In the genomic region with DNA sequence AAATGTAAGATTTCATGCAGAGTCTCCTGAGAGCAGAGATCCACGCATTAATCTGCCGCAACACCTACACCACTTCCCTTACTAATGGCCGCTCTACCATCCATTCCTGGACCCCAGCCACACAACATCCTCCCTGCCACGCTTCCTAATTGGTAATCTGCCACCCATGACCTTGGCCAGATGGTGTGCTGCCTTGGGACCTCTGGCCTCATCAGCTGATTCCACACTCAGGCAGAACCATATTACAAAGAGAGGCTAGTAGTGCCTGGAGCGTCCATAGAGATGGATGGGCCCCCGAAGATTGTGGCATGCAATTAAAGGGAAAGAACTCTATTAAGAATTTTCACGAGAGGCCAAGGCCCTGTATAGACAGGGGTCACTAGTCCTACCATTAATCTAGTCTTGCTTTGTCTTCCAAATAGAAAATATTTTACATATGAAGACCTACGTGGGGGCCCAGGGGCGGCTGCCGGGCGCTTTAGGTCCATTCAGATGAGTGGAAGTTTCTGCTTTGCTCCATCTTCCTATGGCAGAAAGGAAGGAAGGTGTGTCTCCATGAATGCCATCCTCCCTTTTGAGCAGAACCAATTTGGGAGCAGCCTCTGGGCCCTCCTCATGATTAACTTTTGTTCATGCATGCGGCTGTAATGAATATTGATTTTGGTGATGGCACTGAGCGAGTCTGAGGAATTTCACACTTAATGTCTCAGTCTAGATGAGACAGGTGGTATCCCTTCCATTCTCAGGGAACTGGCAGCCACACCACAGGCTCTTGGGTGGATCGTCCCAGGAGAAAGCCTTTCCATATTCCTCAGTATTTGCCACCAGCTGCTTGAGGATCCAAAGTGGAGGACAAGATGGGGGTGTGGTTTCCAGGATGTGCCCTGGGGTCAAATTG, we compare ENCODE assay signal across 16 mouse cellular contexts. TPM values are rescaled to one million over a fixed set of nuclear protein-coding genes. Genes with fewer than 3 reads are reported as not detected.
DNase-seq lines count a peak whose midpoint lies in the region; ATAC-seq lines count a peak whose summit lies in the region.
"Had no signal": no experiment of that assay in that cellular context is flagged by ENCODE, and none has a peak within 500 bp of the region (broad histone marks: within the 10 kb centered on the region; RNA-seq: fewer than 3 reads in every experiment).

No protein-coding gene starts in this region.

- H3K27me3 ChIP-seq in neural tube, embryonic 12.5 days (replicated peaks): no peaks in the 10 kb centered on the region
- H3K27me3 ChIP-seq: liver, embryonic 15.5 days; Patski had no signal

- peak; percentile 89 for ATAC-seq in neural tube, embryonic 12.5 days (ENCODE audit: low FRiP score, low read depth)
- ATAC-seq in erythroblast, adult 5-6 weeks (replicated peaks; ENCODE audit: low FRiP score, poor library complexity, severe bottlenecking): no peak
- ATAC-seq: Patski had no signal

- no peak overlapping the region for H3K27ac ChIP-seq in neural tube, embryonic 12.5 days
- H3K27ac ChIP-seq: liver, embryonic 15.5 days; macrophage had no signal

- WGBS in neural tube, embryonic 12.5 days: 36% methylated on average over 14 of the region's 14 CpGs

- no peaks in the 10 kb centered on the region for H3K9me3 ChIP-seq in neural tube, embryonic 12.5 days
- H3K9me3 ChIP-seq: liver, embryonic 15.5 days had no signal

- H3K4me2 ChIP-seq in neural tube, embryonic 12.5 days (replicated peaks): no peak overlapping the region
- H3K4me2 ChIP-seq: liver, embryonic 15.5 days had no signal

- H3K36me3 ChIP-seq in neural tube, embryonic 12.5 days: no peaks in the 10 kb centered on the region
- H3K36me3 ChIP-seq: liver, embryonic 15.5 days had no signal

- no peak overlapping the region for H3K9ac ChIP-seq in neural tube, embryonic 12.5 days
- H3K9ac ChIP-seq: liver, embryonic 15.5 days had no signal

- H3K4me1 ChIP-seq in neural tube, embryonic 12.5 days: peaks cover 9% of the 10 kb centered on the region; the same call in 1 of the 2 replicates
- H3K4me1 ChIP-seq: liver, embryonic 15.5 days had no signal

- DNase-seq in R1 (ENCODE audit: low read depth, low spot score): peak; percentile 69
- peak; percentile 57 for DNase-seq in embryo, embryonic 11 days
- DNase-seq in mesoderm, embryonic 11.5 days (ENCODE audit: low read depth, low spot score): peak; percentile 75
- DNase-seq in thymus, postnatal 0 days (ENCODE audit: low spot score): no peak
- DNase-seq in ovary, postnatal 36 days (ENCODE audit: low spot score): no peak
- DNase-seq: adrenal gland, adult 8-10 months; heart, postnatal 4 days; kidney, adult 9 months; layer of hippocampus, adult 9-11 months; thymus, postnatal 4 days had no signal

- H3K4me3 ChIP-seq in neural tube, embryonic 12.5 days: no peak overlapping the region
- H3K4me3 ChIP-seq: liver, embryonic 15.5 days had no signal

RNA-seq across cellular contexts. Expression of a gene that starts 36.8 kb away (rescaled TPM):
- polyA plus RNA-seq in neural tube, embryonic 12.5 days (2016; fragmentation: Nextera tagmentation; extraction: Ambion mirVana): 4.3 and 5.8 TPM in 2 replicates
- total RNA-seq in erythroblast, adult 5-6 weeks (2015; ENCODE audit: low replicate concordance): not detected in 2 replicates
- 5.9 and 12.6 TPM in 2 replicates for total RNA-seq in erythroblast, adult 5-6 weeks (2017; ENCODE audit: low replicate concordance)
- polyA plus RNA-seq in thymus, postnatal 0 days (2015; fragmentation: Nextera tagmentation; extraction: Ambion mirVana): 0.99 and 1.0 TPM in 2 replicates
- total RNA-seq: common myeloid progenitor, adult 5-6 weeks had no signal
- polyA plus RNA-seq: macrophage had no signal

RNA-seq across cellular contexts. Expression of a gene that starts 39.6 kb away (rescaled TPM):
- 119 and 140 TPM in 2 replicates for polyA plus RNA-seq in neural tube, embryonic 12.5 days (2016; fragmentation: Nextera tagmentation; extraction: Ambion mirVana)
- total RNA-seq in erythroblast, adult 5-6 weeks (2015; ENCODE audit: low replicate concordance): not detected in 2 replicates
- total RNA-seq in erythroblast, adult 5-6 weeks (2017; ENCODE audit: low replicate concordance): not detected in 2 replicates
- polyA plus RNA-seq in thymus, postnatal 0 days (2015; fragmentation: Nextera tagmentation; extraction: Ambion mirVana): not detected in 2 replicates
- total RNA-seq: adrenal gland, adult 8-10 months; common myeloid progenitor, adult 5-6 weeks; heart, postnatal 4 days had no signal
- polyA plus RNA-seq: liver, embryonic 15.5 days; macrophage; Patski had no signal

Comparison
In these comparisons a context has a peak if more than half of its experiments do, and no peak if none do; other contexts are left out.
1. DNase-seq: peak in R1 (single experiment), embryo, embryonic 11 days (single experiment) and mesoderm, embryonic 11.5 days (single experiment); none in thymus, postnatal 0 days (single experiment) and ovary, postnatal 36 days (single experiment).
2. RNA of a gene that starts 39.6 kb away (polyA plus RNA-seq): 119 to 140 TPM in neural tube, embryonic 12.5 days; not detected in thymus, postnatal 0 days; every median in the first group is over 100 times any median in the second.